Comparison of ENCODE assay signal across 10 mouse cellular contexts in the genomic region with DNA sequence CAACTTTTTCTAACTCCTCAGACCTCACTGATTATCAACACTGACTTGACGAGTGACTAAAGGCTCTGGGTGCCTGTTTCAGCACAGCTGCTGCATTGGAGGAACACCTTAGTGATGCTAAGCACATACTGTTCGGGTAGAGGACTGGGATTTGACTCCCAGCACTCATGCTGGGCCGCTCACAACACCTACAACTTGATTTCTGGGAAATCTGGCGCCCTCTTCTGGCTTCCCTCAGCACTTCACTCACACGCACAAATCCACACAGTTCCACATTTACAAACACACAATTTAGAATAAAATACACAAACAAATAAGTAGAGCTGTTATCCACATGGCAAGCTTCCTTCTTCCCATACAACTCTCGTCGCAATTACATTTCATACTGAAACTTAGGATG.
A peak's percentile ranks its signal among the peaks of the same experiment; 100 is the strongest.
DNase-seq lines count a peak whose midpoint lies in the region; ATAC-seq and TF ChIP-seq lines count a peak whose summit lies in the region.
"Had no signal": no experiment of that assay in that cellular context is flagged by ENCODE, and none has a peak within 500 bp of the region (broad histone marks: within the 10 kb centered on the region; RNA-seq: fewer than 3 reads in every experiment).

No protein-coding gene starts in this region.

- TF ChIP-seq POLR2A in liver, adult 2 months (IDR thresholded peaks at IDR 0.05; ENCODE audit: extremely low read depth, insufficient read depth, low read length), result no peak

- no peak overlapping the region for H3K4me3 ChIP-seq in liver, adult 2 months (ENCODE audit: insufficient read depth, low read depth, low read length)
- H3K4me3 ChIP-seq in E14TG2a.4 (replicated peaks; ENCODE audit: low read length), result no peak overlapping the region
- H3K4me3 ChIP-seq in forebrain, embryonic 15.5 days, result no peak overlapping the region
- H3K4me3 ChIP-seq: myocyte had no signal

- no peak for DNase-seq in liver, adult 2 months (ENCODE audit: extremely low read depth, low read depth, low spot score)
- DNase-seq in liver (no peak), A20 (ENCODE audit: low read depth, low spot score) (peak; percentile 29)
- peak; percentile 8 for DNase-seq in c-Kit-positive CD71-positive TER-119-positive erythroid progenitor cells, embryonic 14.5 days (ENCODE audit: low spot score)
- DNase-seq in spleen, postnatal 36 days (ENCODE audit: low spot score in 2 of 2), result no peak
- DNase-seq: embryo, embryonic 11 days; gastrocnemius, postnatal 25 days had no signal

- H3K27ac ChIP-seq in liver, adult 2 months (replicated peaks; ENCODE audit: insufficient read depth, low read depth, low read length), result no peak overlapping the region
- no peak overlapping the region for H3K27ac ChIP-seq in forebrain, embryonic 15.5 days (replicated peaks)

- H3K4me2 ChIP-seq in forebrain, embryonic 15.5 days (replicated peaks), result no peak overlapping the region

- no peak for ATAC-seq in forebrain, embryonic 15.5 days (replicated peaks)

- peaks cover 2% of the 10 kb centered on the region; the same call in 1 of the 2 replicates for H3K79me2 ChIP-seq in liver, adult 2 months (ENCODE audit: control insufficient read depth, insufficient read depth, low read length)

- peaks cover 3% of the 10 kb centered on the region; the same call in 1 of the 2 replicates for H3K9me3 ChIP-seq in E14TG2a.4 (ENCODE audit: low read length)
- no peaks in the 10 kb centered on the region for H3K9me3 ChIP-seq in forebrain, embryonic 15.5 days

- H3K27me3 ChIP-seq in liver, adult 2 months (ENCODE audit: control insufficient read depth, insufficient read depth, low read length), result no peaks in the 10 kb centered on the region
- H3K27me3 ChIP-seq in E14TG2a.4 (ENCODE audit: insufficient read depth, low read length), result no peaks in the 10 kb centered on the region
- no peaks in the 10 kb centered on the region for H3K27me3 ChIP-seq in forebrain, embryonic 15.5 days

- 94% methylated on average over 7 of the region's 7 CpGs for WGBS in liver, adult 2 months
- WGBS in forebrain, embryonic 15.5 days, result 86% methylated on average over 7 of the region's 7 CpGs

- H3K36me3 ChIP-seq in liver, adult 2 months (ENCODE audit: control insufficient read depth, insufficient read depth, low read length), result peaks cover 3% of the 10 kb centered on the region; the same call in 1 of the 2 replicates
- no peaks in the 10 kb centered on the region for H3K36me3 ChIP-seq in E14TG2a.4 (ENCODE audit: insufficient read depth, low read length)
- H3K36me3 ChIP-seq in forebrain, embryonic 15.5 days, result no peaks in the 10 kb centered on the region

- peaks cover 19% of the 10 kb centered on the region for H3K4me1 ChIP-seq in liver, adult 2 months (ENCODE audit: control insufficient read depth, insufficient read depth, low read length)
- H3K4me1 ChIP-seq in E14TG2a.4 (replicated peaks; ENCODE audit: low read depth, low read length), result no peaks in the 10 kb centered on the region
- no peaks in the 10 kb centered on the region for H3K4me1 ChIP-seq in forebrain, embryonic 15.5 days

- TF ChIP-seq CTCF in liver, adult 2 months (IDR thresholded peaks at IDR 0.05; ENCODE audit: low read depth, low read length), result peak; percentile 48
- peak; percentile 62 for TF ChIP-seq CTCF in E14TG2a.4 (conservative IDR thresholded peaks at IDR 0.05; ENCODE audit: low read length)

- no peak overlapping the region for H3K9ac ChIP-seq in liver, adult 2 months (ENCODE audit: low read depth, low read length)
- no peak overlapping the region for H3K9ac ChIP-seq in forebrain, embryonic 15.5 days (replicated peaks)

Comparison
In these comparisons a context has a peak if more than half of its experiments do, and no peak if none do; other contexts are left out.
1. DNase-seq: peak in A20 (single experiment) and c-Kit-positive CD71-positive TER-119-positive erythroid progenitor cells, embryonic 14.5 days (single experiment); none in liver, adult 2 months (single experiment), liver (single experiment) and spleen, postnatal 36 days (0 of 2).